Mouse (Mus musculus): Measurements from ENCODE around the gene Gm20828. TPM values are rescaled to one million over a fixed set of nuclear protein-coding genes. Genes with fewer than 3 reads are reported as not detected.

The Gm20828 gene
- not detected for polyA plus RNA-seq (2014; fragmentation: Illumina TruSeq; extraction: RNeasy Lipid Tissue Mini Kit (QIAGEN cat#74804); ENCODE audit: low read depth, low replicate concordance)

GRCm38 (mm10) chrY:11199274-11199673 is at the start of gene Gm20828:
TSS of gene Gm20828 (minus strand) at chrY:11199374.

All from adipose tissue, adult 10 weeks (tissue).